Mouse (Mus musculus) ES-E14 (cell line): Measurements from ENCODE around the gene Tango2.

Source experiments
- HCFC1 ChIP-seq: IDR thresholded peaks from 2 replicates; pipeline ENCODE4 v1.6.1; 2012; ENCODE audit warnings: low read length, inconsistent platforms, borderline replicate concordance; ENCODE audit not compliant: insufficient read depth
- MAFK ChIP-seq: IDR thresholded peaks from 2 replicates; pipeline ENCODE4 v1.6.1; 2014; ENCODE audit warnings: mild to moderate bottlenecking, low read depth, low read length, inconsistent platforms; ENCODE audit not compliant: insufficient read depth
- ZC3H11A ChIP-seq: IDR thresholded peaks from 2 replicates; pipeline ENCODE4 v1.6.1; 2012; ENCODE audit warnings: low read depth, mild to moderate bottlenecking, inconsistent platforms, low read length, borderline replicate concordance

- TF ChIP-seq HCFC1, result no peak
- no peak for TF ChIP-seq MAFK
- TF ChIP-seq ZC3H11A, result no peak
Observed at GRCm38 (mm10) chr16:18388583-18389435, 40.9 kb upstream of the Tango2 start.
